Mouse (Mus musculus): ENCODE measurements around the gene Dpp8.

The Dpp8 gene

DNA sequence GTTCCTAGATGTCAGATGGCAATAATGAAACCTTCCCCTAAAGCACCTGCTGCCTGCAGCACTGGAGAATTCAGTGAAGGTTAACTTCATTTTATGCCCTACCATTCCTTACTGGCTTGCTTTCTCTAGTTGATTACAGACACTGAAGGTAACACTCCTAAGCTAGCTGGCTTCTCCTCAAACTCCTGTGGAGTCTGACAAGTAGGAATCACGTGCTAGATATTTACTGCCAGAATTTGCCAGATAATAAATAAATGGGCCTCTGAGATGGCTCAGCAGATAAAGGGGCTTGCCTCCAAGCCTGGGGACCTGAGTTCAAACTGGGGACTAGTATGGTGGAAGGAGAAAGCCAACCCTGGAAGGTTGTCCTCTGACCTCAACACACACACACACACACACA, 54.6 kb downstream of the Dpp8 start:
- no peak for DNase-seq (ENCODE audit: low read depth, low spot score)

- no peak for DNase-seq (ENCODE audit: low read depth, low spot score)
These were observed 55.3 kb downstream of the Dpp8 start for GRCm38 (mm10) chr9:65087490-65087889.

DNA sequence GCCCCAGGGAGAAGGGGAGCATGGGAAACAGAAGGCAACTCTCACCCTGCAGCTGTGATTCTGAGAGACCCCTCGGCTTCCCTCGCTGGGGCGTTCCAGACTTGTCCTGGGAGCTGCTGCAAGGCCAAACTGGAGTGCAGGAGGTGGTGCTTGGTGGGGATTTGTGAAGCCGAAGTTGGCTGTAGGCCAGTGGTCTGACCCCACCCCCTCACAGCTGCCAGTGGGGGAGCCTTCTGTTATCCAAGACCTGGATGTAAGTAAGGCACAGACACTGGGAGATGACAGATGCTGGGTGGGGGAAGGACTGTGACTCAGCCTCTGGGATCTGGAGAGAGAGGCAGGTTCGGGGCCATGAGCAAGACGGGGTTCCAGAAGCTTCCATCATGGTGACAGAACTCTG, 62.0 kb downstream of the Dpp8 start:
- DNase-seq (ENCODE audit: low read depth, low spot score), result peak; percentile 48

GRCm38 (mm10) chr9:65100991-65101685, 68.9 kb downstream of the Dpp8 start, which contains the start of gene Igdcc4:
TSS of gene Igdcc4 (plus strand) at chr9:65101486.
- DNase-seq (ENCODE audit: low read depth, low spot score), result peak; percentile 39

DNA sequence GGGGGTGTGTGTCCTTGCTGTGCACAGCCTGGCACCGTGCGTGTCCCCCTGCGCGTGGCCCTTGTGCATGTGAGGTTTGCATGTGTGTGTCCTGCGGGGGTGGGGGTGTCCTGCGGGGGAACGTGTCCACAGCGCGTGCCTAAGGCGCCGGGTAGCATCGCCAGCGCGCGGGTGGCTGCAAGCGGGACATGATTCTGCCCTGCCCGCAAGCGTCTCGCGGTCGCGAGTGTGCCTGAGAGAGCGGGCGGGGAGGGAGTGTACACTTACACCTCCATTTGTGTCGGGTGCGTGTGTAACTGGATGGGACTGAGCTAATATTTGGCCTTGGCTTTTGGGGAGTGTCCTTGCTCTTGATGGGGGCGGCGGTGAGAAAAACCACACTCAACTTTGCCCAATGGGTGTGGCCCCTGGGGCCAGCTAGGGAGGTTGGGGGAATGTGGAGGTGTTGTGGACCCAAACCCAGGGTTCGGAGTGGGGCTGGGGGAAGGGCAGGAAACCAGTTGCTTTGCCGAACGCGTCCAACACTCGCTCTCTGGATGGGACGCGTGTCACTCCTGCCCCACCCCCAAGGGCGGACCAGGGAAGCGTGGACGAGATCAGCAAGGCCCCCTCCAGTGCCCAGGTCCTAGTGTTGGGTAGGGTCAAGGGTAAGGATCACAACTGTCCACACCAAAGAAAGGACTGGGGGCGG, 69.6 kb downstream of the Dpp8 start:
- peak; percentile 64 for DNase-seq (ENCODE audit: low read depth, low spot score)

DNA sequence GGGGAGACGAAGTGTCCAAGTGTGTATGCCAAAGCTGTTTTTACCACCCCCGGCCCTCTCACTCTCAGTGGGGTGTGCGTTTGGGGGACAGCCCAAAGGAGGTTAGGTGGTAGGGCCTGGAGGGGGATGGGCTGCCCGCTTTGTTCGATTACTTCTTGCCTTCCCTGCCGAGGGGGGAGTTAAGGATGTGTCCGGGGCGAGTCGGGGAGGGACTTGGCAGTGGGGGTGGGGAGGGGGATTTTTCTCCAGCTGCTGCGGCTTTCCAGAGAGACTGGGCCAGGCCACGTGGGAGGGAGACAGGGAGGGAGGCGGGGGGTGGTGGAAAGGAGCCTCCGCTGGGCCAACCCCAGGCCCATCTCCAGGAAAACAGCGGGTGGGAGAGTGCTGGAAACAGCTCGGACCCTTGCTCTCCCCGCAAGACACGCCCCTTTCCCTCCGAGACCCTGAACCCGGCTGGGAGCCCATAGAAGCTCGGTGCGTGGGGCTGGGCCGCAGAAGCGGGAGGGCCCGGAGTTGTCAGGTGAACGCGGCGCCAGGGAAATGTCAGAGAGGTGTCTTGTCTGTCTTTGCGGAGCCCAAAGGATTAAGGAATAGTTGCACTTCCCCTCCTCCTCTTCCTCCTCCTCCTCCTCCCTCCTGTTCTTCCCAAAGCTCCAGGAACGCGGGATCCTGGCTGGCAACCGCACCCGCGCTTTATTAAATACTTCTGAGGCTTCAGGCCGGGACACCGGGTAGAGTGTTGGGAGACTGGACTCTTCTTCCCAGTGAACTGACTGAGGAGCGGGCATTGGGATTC, 70.4 kb downstream of the Dpp8 start:
- DNase-seq (ENCODE audit: low read depth, low spot score), result peak; percentile 81

DNA sequence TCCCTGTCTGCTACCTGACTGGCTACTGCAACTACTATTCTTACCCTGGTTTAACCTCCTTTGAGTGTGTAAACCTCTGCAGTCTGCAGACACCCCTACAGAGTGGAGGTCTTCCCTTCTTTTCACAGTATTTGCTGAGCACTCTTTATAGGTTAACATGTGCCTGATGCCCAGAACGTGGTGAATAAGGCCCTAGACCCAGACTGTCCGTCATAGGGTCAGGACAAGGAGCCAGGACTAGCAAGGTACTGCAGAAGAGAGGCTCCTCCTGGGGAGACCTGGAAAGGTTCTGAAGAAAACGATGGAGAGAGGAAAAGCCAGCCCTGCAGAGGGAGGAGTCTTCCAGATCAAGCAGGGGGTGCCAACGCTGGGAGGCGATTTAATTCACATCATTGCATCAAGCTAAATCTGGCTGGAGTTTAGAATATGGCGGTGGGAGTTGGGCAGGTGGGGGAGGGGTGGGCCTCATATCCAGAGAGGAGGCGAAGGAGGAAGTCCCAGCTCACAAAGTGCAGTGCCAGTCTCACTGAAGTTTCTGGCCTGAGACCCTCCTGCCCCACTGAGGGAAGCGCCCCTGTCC, 71.0 kb downstream of the Dpp8 start:
- DNase-seq (ENCODE audit: low read depth, low spot score), result no peak

DNA sequence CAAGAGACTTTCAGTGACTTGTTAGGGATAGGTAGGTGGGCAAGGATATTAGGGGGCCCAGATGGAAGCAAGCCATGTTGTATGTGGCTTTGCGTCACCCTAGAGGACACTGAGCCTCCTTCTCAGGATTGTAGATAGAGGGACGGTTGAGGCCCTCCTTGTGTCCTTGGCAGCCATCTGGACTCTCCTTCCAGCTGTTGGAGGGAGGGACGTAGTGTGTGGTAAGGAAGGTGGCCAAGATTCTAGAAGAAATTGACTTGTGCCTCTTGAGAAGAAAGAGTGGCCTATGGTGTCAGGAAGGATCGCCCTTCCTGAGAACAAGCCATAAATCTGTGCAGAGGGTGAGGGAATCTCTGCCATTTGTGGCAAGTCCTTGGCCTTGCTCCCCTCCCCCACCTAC, 74.6 kb downstream of the Dpp8 start:
- DNase-seq (ENCODE audit: low read depth, low spot score), result no peak

GRCm38 (mm10) chr9:65107893-65108292, 75.7 kb downstream of the Dpp8 start:
- no peak for DNase-seq (ENCODE audit: low read depth, low spot score)

GRCm38 (mm10) chr9:65109132-65110072, 77.2 kb downstream of the Dpp8 start:
- DNase-seq (ENCODE audit: low read depth, low spot score), result peak; percentile 78

GRCm38 (mm10) chr9:65111698-65112097, 79.5 kb downstream of the Dpp8 start:
- no peak for DNase-seq (ENCODE audit: low read depth, low spot score)

DNA sequence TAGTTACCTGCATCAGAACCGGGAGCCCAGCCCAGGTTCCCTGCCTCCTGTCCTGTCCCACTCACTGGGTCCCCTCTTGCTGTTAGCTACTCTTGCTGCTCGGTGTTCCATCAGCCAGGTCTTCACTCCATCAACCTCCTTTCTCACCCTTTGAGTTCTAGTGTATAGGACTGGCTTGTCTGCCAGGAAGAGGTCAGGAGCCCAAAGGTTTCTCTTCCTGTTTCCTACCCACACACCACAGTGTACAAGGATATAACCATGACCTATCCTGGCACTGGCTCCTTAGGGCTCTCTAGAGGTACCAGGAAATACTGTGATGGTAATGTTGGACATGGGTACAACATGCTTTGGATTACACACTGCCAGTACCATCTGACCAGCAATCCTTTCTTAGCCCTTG, 81.5 kb downstream of the Dpp8 start:
- no peak for DNase-seq (ENCODE audit: low read depth, low spot score)

DNA sequence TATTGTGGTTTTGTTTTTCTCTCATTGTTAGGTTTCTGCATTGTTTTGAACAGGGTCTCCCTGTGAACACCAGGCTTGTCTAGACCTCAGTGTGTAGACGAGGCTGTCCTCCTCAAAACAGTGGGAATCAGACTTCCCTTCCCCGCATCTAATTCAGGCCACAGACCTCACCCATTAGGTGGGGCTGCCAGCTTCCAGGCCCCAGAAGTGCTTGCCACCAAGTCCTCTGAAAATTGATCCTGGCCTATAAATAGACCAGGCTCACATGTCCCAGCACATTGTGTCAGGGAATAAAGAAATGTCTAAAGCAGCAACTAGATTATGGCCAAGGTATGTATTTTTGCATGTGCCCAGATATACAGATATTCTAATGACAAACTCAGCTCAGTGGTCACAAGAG, 83.7 kb downstream of the Dpp8 start:
- no peak for DNase-seq (ENCODE audit: low read depth, low spot score)

DNA sequence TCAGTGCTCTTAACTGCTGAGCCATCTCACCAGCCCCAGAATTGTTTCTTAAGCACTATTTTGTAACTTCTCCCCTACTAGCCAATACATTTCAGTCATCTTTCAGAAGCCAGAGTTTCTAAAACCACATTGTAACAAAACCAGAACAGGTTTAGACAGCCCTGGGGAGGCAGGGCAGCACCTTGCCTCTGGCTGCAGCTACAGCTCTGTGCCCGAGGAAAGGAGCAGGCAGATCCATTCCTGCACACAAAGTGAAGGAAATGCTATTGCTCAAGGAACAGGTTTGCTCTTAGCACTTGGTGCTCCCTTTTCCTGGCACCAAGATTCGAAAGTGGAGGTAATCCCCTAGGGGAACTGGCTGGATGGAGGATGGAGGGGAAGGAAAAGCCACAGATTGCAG, 85.3 kb downstream of the Dpp8 start:
- DNase-seq (ENCODE audit: low read depth, low spot score), result no peak

DNA sequence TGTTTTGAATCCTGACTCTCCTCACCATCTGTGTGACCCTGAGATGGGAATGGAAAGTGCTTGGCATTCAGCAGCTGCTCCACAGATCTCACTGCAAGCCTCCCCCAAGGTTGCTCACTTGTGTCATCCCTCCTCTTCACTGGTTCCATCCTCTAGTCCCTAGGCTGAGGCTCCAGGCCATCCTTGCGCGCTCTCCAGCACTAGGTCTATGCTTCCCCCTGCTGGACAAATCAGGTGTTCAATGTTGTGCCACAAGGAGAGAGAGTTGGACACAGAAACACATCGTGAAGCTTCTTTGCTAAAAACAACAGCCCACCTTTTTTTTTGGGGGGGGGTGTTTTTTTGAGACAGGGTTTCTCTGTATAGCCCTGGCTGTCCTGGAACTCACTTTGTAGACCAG, 88.7 kb downstream of the Dpp8 start:
- peak; percentile 84 for DNase-seq (ENCODE audit: low read depth, low spot score)

DNA sequence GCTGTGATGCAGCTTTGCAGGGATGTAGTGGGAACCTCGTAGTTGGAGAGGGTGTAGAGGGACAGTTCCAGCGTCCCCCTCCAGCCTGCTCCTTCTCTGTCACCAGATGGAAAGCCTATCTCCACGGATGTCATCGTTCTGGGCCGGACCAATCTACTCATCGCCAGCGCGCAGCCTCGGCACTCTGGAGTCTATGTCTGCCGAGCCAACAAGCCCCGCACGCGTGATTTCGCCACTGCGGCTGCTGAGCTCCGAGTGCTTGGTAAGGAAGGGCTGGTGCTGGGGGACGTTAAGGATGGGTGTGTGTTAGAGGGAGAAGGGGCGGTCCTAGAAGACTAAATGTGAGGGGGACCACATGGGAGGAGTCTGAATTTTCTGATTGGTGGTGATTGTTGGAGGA, 90.3 kb downstream of the Dpp8 start:
- DNase-seq (ENCODE audit: low read depth, low spot score), result no peak

GRCm38 (mm10) chr9:65123552-65124168, 91.4 kb downstream of the Dpp8 start:
- peak; percentile 82 for DNase-seq (ENCODE audit: low read depth, low spot score)

DNA sequence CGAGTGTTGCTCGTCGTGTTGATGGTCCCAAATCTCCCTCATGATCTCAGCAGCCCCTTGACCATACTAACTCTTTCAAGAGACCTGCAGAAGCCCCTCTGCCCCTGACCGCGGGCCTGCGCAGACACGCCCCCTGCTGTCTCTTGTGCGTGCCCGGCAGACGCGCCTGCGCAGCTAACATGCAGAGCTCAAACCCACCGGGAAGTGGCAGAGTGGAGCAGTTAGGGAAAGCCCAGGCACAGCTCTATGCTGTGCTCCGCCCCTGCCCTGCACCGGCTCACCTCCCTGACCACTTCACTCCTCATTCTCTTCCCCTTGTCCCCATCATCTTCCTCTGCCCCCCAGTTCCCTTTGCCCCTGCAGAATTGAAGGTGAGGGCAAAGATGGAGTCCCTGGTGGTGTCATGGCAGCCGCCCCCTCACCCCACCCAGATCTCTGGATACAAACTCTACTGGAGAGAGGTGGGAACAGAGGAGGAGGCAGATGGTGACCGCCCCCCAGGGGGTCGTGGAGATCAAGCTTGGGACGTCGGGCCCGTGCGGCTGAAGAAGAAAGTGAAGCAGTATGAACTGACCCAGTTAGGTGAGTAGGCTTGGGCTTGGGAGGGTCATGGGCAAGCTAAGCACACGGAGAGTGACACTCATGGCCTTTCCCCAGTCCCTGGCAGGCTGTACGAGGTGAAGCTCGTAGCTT, 96.1 kb downstream of the Dpp8 start:
- DNase-seq (ENCODE audit: low read depth, low spot score), result peak; percentile 87

GRCm38 (mm10) chr9:65131717-65132116, 99.5 kb downstream of the Dpp8 start:
- DNase-seq (ENCODE audit: low read depth, low spot score), result no peak

Measured in mesoderm, embryonic 11.5 days (tissue).